Mouse (Mus musculus): ENCODE measurements around the gene Sdk1.
"Not testable (repeated sequence)": the region's sequence is repeated elsewhere in the genome, so short reads cannot be mapped to it uniquely, and the experiment has no call there.

Gene Sdk1

GRCm38 (mm10) chr5:141468821-141469220 is 227.5 kb downstream of the Sdk1 start:
- DNase-seq = no peak

- DNase-seq = no peak
Observed at GRCm38 (mm10) chr5:141505281-141505680, 264.0 kb downstream of the Sdk1 start.

GRCm38 (mm10) chr5:141506344-141506743 is 265.1 kb downstream of the Sdk1 start:
- DNase-seq = no peak

GRCm38 (mm10) chr5:141524801-141525715 is 283.8 kb downstream of the Sdk1 start:
- DNase-seq = no peak

- no peak for DNase-seq
Observed at GRCm38 (mm10) chr5:141540193-141540592, 298.9 kb downstream of the Sdk1 start.

GRCm38 (mm10) chr5:141542890-141543666 is 301.8 kb downstream of the Sdk1 start:
- DNase-seq = no peak

GRCm38 (mm10) chr5:141553444-141553843 is 312.2 kb downstream of the Sdk1 start:
- no peak for DNase-seq

GRCm38 (mm10) chr5:141558731-141559130 is 317.4 kb downstream of the Sdk1 start:
- no peak for DNase-seq

GRCm38 (mm10) chr5:141560325-141560724 is 319.0 kb downstream of the Sdk1 start:
- DNase-seq = no peak

GRCm38 (mm10) chr5:141561989-141562560 is 320.8 kb downstream of the Sdk1 start:
- no peak for DNase-seq

- no peak for DNase-seq
Observed at GRCm38 (mm10) chr5:141564197-141564596, 322.9 kb downstream of the Sdk1 start.

- no peak for DNase-seq
Observed at GRCm38 (mm10) chr5:141568106-141568505, 326.8 kb downstream of the Sdk1 start.

- DNase-seq = no peak
Observed at GRCm38 (mm10) chr5:141570442-141570841, 329.2 kb downstream of the Sdk1 start.

- DNase-seq = peak; percentile 84 to 88
Observed at GRCm38 (mm10) chr5:141574263-141574662, 333.0 kb downstream of the Sdk1 start.

- peak; percentile 10 to 25 for DNase-seq
Observed at GRCm38 (mm10) chr5:141591246-141591645, 350.0 kb downstream of the Sdk1 start.

GRCm38 (mm10) chr5:141612721-141613120 is 371.4 kb downstream of the Sdk1 start:
- no peak for DNase-seq

GRCm38 (mm10) chr5:141615763-141616162 is 374.5 kb downstream of the Sdk1 start:
- DNase-seq = no peak

GRCm38 (mm10) chr5:141617660-141618059 is 376.4 kb downstream of the Sdk1 start:
- DNase-seq = no peak

GRCm38 (mm10) chr5:141625401-141625800 is 384.1 kb downstream of the Sdk1 start:
- DNase-seq = no peak

GRCm38 (mm10) chr5:141631641-141632040 is 390.4 kb downstream of the Sdk1 start:
- DNase-seq = no peak

- DNase-seq = no peak
Observed at GRCm38 (mm10) chr5:141633271-141633670, 392.0 kb downstream of the Sdk1 start.

- no peak for DNase-seq
Observed at GRCm38 (mm10) chr5:141636406-141636805, 395.1 kb downstream of the Sdk1 start.

GRCm38 (mm10) chr5:141637054-141637453 is 395.8 kb downstream of the Sdk1 start:
- DNase-seq = not testable (repeated sequence)
